Mouse (Mus musculus) stomach, postnatal 0 days (tissue): ENCODE data around the gene Parp11.

ENCODE experiments used
- CTCF ChIP-seq: IDR thresholded peaks from 2 replicates; pipeline ENCODE4 v1.5.1; 2016; ENCODE audit warnings: antibody characterized with exemption, low read depth, mild to moderate bottlenecking, moderate library complexity
- EP300 ChIP-seq: optimal IDR thresholded peaks from 2 replicates; pipeline ENCODE3; 2016; ENCODE audit warnings: antibody characterized with exemption

GRCm38 (mm10) chr6:127538118-127538517 is 91.5 kb downstream of the Parp11 start:
- no peak for TF ChIP-seq CTCF
- TF ChIP-seq EP300 = no peak
